Mouse (Mus musculus): Measurements from ENCODE around the gene Nags. TPM values are rescaled to one million over a fixed set of nuclear protein-coding genes. Genes with fewer than 3 reads are reported as not detected.
A peak's percentile ranks its signal among the peaks of the same experiment; 100 is the strongest.

Nags gene
- total RNA-seq (2022) = under 1 TPM; 0.14 to 0.30 (median 0.22) TPM

DNA sequence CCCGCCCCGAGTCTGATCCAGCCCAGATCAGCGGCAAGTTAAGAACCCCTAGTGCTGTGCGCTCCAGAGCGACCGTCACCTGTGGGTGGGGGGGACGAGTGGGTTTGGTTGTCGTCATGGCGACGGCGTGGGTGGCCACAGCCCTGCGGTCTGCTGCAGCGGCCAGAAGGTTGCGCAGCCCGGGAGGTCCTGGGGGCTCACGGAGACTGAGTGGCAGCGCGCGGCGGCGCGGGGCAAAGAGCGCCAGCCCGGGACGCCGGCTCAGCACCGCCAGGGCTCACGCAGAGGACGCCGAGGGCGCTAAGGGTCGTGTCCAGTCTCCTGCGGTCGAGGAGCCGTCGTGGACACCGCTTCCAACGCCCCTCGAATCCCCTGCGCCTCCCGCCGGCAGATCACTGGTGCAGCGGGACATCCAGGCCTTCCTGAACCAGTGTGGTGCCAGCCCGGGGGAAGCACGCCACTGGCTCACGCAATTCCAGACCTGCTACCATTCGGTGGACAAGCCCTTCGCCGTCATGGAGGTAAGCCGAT, at the start of gene Nags:
Gene Nags (plus strand): TSS at position 43 of the 531 bp plus-strand sequence.
- no peak for DNase-seq (ENCODE audit: low spot score)

- no peak for DNase-seq (ENCODE audit: low spot score)
These were observed 49.6 kb upstream of the Nags start for GRCm38 (mm10) chr11:102095676-102096075.

GRCm38 (mm10) chr11:102096446-102096845, 48.9 kb upstream of the Nags start:
- no peak for DNase-seq (ENCODE audit: low spot score)

DNA sequence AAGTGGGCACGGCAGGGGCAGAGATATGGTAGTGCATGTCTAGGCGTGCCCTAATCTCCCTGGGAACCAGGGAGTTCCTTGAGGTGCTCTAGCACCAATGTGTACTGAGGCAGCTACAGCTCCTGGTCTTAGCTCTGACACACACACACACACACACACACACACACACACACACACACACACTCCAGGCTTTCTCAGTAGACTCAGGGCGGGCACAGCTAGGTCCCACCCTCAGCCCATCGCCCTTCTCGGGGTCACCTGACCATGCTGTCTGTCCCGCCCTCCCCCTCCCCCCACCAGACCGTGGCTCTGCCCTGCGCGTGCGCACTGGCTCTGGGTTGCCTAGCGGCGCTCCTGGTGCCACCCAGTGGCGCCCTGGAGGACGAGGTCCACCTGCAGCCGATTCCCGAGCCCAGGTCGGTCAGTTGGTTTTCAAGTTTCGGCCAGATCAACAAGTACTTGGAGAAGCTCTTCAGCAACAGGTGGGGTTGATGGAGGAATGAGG, 48.4 kb upstream of the Nags start:
- DNase-seq (ENCODE audit: low spot score) = no peak

GRCm38 (mm10) chr11:102101219-102101618, 44.1 kb upstream of the Nags start, which contains the start of gene Ppy:
Ppy (minus strand) TSS chr11:102101319.
- no peak for DNase-seq (ENCODE audit: low spot score)

- DNase-seq (ENCODE audit: low spot score) = peak; percentile 18
These were observed 42.6 kb upstream of the Nags start for GRCm38 (mm10) chr11:102102485-102103258.

- no peak for DNase-seq (ENCODE audit: low spot score)
These were observed 38.4 kb upstream of the Nags start for GRCm38 (mm10) chr11:102106911-102107310.

GRCm38 (mm10) chr11:102107732-102108131, 37.6 kb upstream of the Nags start, which contains the start of gene Pyy:
Pyy (minus strand) TSS chr11:102107832.
- no peak for DNase-seq (ENCODE audit: low spot score)

- DNase-seq (ENCODE audit: low spot score) = no peak
These were observed 33.7 kb upstream of the Nags start for GRCm38 (mm10) chr11:102111576-102111975.

- no peak for DNase-seq (ENCODE audit: low spot score)
These were observed 29.1 kb upstream of the Nags start for GRCm38 (mm10) chr11:102116241-102116640.

GRCm38 (mm10) chr11:102117386-102117785, 27.9 kb upstream of the Nags start:
- no peak for DNase-seq (ENCODE audit: low spot score)

DNA sequence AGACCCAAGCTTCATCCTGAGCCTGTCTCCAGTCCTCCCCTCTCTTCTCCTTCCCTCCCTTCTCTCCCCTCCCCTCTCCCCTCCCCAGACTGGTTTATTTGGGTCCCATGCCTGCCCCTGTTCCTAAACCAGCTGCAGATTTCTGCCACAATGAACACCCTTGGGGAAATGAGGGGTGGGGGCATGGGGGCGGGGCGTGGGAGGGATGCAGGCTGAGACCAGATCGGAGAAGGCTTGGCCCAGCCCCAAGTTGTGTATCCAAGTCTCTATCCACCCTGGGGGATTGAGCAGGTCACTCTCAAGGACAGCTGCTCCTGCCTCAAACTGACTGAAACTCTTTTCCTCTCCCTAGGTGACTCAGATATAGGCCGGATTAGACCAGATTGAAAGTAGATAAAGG, 10.8 kb upstream of the Nags start:
- no peak for DNase-seq (ENCODE audit: low spot score)

DNA sequence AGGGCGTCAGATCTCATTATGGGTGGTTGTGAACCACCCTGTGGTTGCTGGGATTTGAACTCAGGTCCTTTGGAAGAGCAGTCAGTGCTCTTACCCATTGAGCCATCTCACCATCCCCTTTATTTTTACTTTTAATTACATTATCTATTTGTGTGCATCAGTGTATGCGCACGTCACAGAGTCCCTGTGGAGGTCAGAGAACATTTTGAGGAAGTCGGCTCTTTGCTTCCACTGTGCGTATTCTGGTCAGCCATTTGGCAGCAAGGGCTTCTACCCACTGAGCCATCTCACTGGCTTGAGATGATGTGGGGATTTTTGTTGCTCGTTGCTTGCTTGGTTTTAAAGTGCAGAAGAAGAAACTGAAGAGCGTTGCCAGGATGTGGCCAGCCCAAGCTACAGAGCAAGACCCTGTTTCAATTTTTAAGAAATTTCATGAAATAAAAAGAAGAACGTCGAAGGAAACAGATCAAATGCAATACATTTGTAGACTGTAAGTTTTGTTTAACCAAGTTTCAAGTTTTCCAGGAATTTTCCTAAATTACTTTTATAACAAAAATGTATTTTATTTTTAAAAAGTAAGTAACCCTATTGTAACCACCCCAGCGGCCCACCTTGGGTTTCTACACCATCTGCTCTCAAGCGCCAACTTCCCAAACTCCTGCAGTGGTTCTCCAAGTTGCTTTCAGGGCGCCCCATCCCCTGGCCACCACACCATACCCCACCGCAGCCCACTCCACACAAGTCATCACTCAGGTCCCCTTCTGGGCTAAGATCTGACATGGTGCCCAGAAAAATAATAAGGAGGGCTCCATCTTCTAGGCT, 7.5 kb upstream of the Nags start:
- DNase-seq (ENCODE audit: low spot score) = no peak

GRCm38 (mm10) chr11:102138447-102138740, 6.9 kb upstream of the Nags start:
- DNase-seq (ENCODE audit: low spot score) = peak; percentile 58

- peak; percentile 71 for DNase-seq (ENCODE audit: low spot score)
These were observed 4.8 kb upstream of the Nags start for GRCm38 (mm10) chr11:102140508-102140907.

GRCm38 (mm10) chr11:102142355-102142754, 3.0 kb upstream of the Nags start:
- DNase-seq (ENCODE audit: low spot score) = no peak

DNA sequence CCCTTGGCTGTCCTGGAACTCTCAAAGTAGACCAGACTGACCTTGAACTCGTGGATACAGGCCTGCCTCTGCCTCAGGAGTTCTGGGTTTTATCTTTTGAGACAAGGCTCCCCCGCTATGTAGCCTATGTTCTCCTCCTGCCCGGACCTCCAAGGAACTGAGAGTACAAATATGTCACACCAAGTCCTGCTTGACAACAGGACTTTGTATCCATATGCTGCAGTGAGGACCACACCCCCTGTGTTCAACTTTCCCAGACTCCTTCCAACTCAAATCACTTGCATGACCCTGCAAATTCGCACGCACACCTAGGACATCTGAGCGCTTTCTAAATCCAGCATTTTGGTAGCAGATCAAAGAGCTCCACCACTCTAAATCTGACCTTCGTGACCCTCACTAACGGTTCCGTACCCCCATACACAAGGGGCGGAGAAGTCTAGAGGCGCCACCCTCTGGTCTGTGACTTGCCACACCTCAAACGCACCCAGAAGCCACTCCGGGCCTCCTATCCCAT, 299 bp upstream of the Nags start:
- DNase-seq (ENCODE audit: low spot score) = no peak

DNA sequence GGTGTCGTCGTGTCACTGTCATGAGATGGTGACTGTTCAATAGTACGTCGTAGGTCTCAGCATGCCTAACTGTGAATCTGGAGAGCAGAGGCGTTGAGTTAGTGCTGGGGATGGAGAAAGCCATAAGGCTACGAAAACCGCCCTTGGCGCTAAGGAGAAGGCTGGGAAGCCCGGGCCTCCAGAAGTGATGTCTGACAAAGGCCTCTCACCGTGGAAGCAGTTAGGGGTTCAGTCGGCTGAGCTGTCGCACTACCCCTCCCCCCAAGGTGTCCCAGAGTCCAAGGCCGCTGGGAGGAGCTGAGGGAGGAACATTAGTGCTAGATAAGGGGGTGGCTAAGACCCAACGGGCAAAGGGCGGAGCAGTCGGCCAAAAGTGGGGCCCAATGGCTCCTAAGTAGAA, 692 bp downstream of the Nags start:
- no peak for DNase-seq (ENCODE audit: low spot score)

DNA sequence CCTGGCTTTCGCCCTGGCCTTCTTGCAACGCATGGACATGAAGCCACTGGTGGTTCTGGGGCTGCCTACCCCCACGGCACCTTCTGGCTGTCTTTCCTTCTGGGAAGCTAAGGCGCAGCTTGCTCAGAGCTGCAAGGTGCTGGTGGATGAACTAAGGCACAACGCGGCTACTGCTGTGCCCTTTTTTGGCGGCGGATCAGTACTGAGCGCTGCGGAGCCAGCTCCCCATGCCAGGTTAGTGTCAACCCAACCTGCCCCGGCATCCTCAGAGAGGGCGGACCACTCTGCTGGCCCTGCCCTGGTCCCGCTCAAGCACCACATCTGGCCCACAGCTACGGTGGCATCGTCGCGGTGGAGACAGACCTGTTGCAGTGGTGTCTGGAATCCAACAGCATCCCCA, 1.2 kb downstream of the Nags start:
- DNase-seq (ENCODE audit: low spot score) = no peak

- no peak for DNase-seq (ENCODE audit: low spot score)
These were observed 2.1 kb downstream of the Nags start for GRCm38 (mm10) chr11:102147213-102147989.

GRCm38 (mm10) chr11:102156039-102156785, 10.9 kb downstream of the Nags start, which contains the start of gene Tmem101:
Tmem101 (minus strand) TSS chr11:102156404.
- DNase-seq (ENCODE audit: low spot score) = peak; percentile 95

Data from heart, adult 8-10 months (tissue).